Mouse (Mus musculus) kidney, embryonic 15.5 days (tissue): ENCODE data around the gene Nxnl1. TPM values are rescaled to one million over a fixed set of nuclear protein-coding genes. Genes with fewer than 3 reads are reported as not detected.

ENCODE experiments used
- ATAC-seq: fragments of 200-750 bp; cut with Nextera tagmentation; replicated peaks from 2 replicates; pipeline ENCODE4 v1.8.0; 2017; ENCODE audit warnings: moderate TSS enrichment; ENCODE audit not compliant: low FRiP score
- H3K27ac ChIP-seq: fragments of 300-500 bp; sonication (generic); 2 replicates; pipeline ENCODE4 v1.5.1; 2015; ENCODE audit warnings: mild to moderate bottlenecking, inconsistent platforms
- H3K27me3 ChIP-seq: fragments of 300-500 bp; sonication (generic); 2 replicates; pipeline ENCODE4 v1.6.1; 2015; ENCODE audit warnings: inconsistent platforms
- H3K36me3 ChIP-seq: fragments of 300-500 bp; sonication (generic); 2 replicates; pipeline ENCODE4 v1.6.1; 2015; ENCODE audit warnings: inconsistent platforms
- H3K4me1 ChIP-seq: fragments of 300-500 bp; sonication (generic); 2 replicates; pipeline ENCODE4 v1.6.1; 2015; ENCODE audit warnings: inconsistent platforms
- H3K4me2 ChIP-seq: fragments of 300-500 bp; sonication (generic); 2 replicates; pipeline ENCODE4 v1.6.1; 2015; ENCODE audit warnings: moderate library complexity, mild to moderate bottlenecking, inconsistent platforms
- H3K4me3 ChIP-seq: fragments of 300-500 bp; sonication (generic); replicated peaks from 2 replicates; pipeline ENCODE4 v1.5.1; 2015; ENCODE audit warnings: mild to moderate bottlenecking, inconsistent platforms
- H3K9ac ChIP-seq: fragments of 300-500 bp; sonication (generic); 2 replicates; pipeline ENCODE4 v1.6.1; 2015; ENCODE audit warnings: mild to moderate bottlenecking, inconsistent platforms
- H3K9me3 ChIP-seq: fragments of 300-500 bp; sonication (generic); replicated peaks from 2 replicates; pipeline ENCODE4 v1.6.1; 2016; ENCODE audit warnings: inconsistent platforms
- WGBS: fragments of 180-500 bp; shearing (Covaris S2); methylation state at CpG from one replicate; pipeline ENCODE4 v1.1.7; 2015; ENCODE audit warnings: mixed read lengths; 5-methylcytosine and 5-hydroxymethylcytosine counted together
- polyA plus RNA-seq: library from polyadenylated mRNA; unstranded; fragments of >200 nt; fragmentation: Nextera tagmentation; extraction: Ambion mirVana; gene quantifications from 2 replicates; pipeline ENCODE4 v1.2.1, GENCODE M21; 2015

Gene Nxnl1
- polyA plus RNA-seq, 1 experiment from 2014 or later, result 0.18 TPM

GRCm38 (mm10) chr8:71579009-71579408 lies 12.6 kb upstream of the Nxnl1 start:
- no peak overlapping the region for H3K9ac ChIP-seq
- ATAC-seq, result no peak
- H3K27me3 ChIP-seq, result no peaks in the 10 kb centered on the region
- no peak overlapping the region for H3K4me3 ChIP-seq
- WGBS, result 67% methylated on average over 1 of the region's 1 CpGs
- H3K36me3 ChIP-seq, result peaks cover 21% of the 10 kb centered on the region
- no peaks in the 10 kb centered on the region for H3K9me3 ChIP-seq
- H3K4me2 ChIP-seq, result no peak overlapping the region
- H3K27ac ChIP-seq, result no peak overlapping the region
- H3K4me1 ChIP-seq, result no peaks in the 10 kb centered on the region

GRCm38 (mm10) chr8:71577856-71578387 lies 11.5 kb upstream of the Nxnl1 start:
- Histone ChIP-seq H3K36me3 (peaks cover 18% of the 10 kb centered on the region), H3K27me3 (no peaks in the 10 kb centered on the region), H3K9ac (no peak overlapping the region), H3K4me2 (no peak overlapping the region), H3K4me1 (peaks cover 4% of the 10 kb centered on the region; the same call in 1 of the 2 replicates), H3K9me3 (no peaks in the 10 kb centered on the region), H3K27ac (no peak overlapping the region), H3K4me3 (no peak overlapping the region)
- WGBS, result 68% methylated on average over 4 of the region's 4 CpGs
- no peak for ATAC-seq

GRCm38 (mm10) chr8:71575020-71575419 lies 8.6 kb upstream of the Nxnl1 start:
- no peak for ATAC-seq
- peaks cover 15% of the 10 kb centered on the region for H3K4me1 ChIP-seq
- no peaks in the 10 kb centered on the region for H3K36me3 ChIP-seq
- H3K27ac ChIP-seq, result no peak overlapping the region
- H3K27me3 ChIP-seq, result no peaks in the 10 kb centered on the region
- 70% methylated on average over 1 of the region's 1 CpGs for WGBS
- no peaks in the 10 kb centered on the region for H3K9me3 ChIP-seq
- H3K4me3 ChIP-seq, result no peak overlapping the region
- no peak overlapping the region for H3K9ac ChIP-seq
- H3K4me2 ChIP-seq, result no peak overlapping the region

- Histone ChIP-seq H3K4me1 (peaks cover 15% of the 10 kb centered on the region), H3K27me3 (no peaks in the 10 kb centered on the region), H3K4me2 (no peak overlapping the region), H3K36me3 (no peaks in the 10 kb centered on the region), H3K4me3 (no peak overlapping the region), H3K9me3 (no peaks in the 10 kb centered on the region), H3K9ac (no peak overlapping the region), H3K27ac (no peak overlapping the region)
- WGBS, result 81% methylated on average over 7 of the region's 7 CpGs
- no peak for ATAC-seq
Measured at GRCm38 (mm10) chr8:71574426-71574825, 8.0 kb upstream of the Nxnl1 start.

- no peak overlapping the region for H3K4me3 ChIP-seq
- H3K27ac ChIP-seq, result peak overlapping the region; percentile 48; the same call in 1 of the 2 replicates
- WGBS, result 78% methylated on average over 9 of the region's 9 CpGs
- H3K9me3 ChIP-seq, result no peaks in the 10 kb centered on the region
- H3K36me3 ChIP-seq, result no peaks in the 10 kb centered on the region
- no peak for ATAC-seq
- no peaks in the 10 kb centered on the region for H3K27me3 ChIP-seq
- peaks cover 29% of the 10 kb centered on the region for H3K4me1 ChIP-seq
- no peak overlapping the region for H3K9ac ChIP-seq
- no peak overlapping the region for H3K4me2 ChIP-seq
Measured at GRCm38 (mm10) chr8:71572847-71573633, 6.6 kb upstream of the Nxnl1 start.

GRCm38 (mm10) chr8:71572077-71572476 lies 5.7 kb upstream of the Nxnl1 start:
- Histone ChIP-seq H3K4me2 (no peak overlapping the region), H3K36me3 (no peaks in the 10 kb centered on the region), H3K9me3 (no peaks in the 10 kb centered on the region), H3K4me3 (no peak overlapping the region), H3K27me3 (no peaks in the 10 kb centered on the region), H3K27ac (0 out of 2 replicates have a peak overlapping the region, but pooled peaks have one; percentile 48), H3K9ac (no peak overlapping the region), H3K4me1 (peaks cover 34% of the 10 kb centered on the region)
- no peak for ATAC-seq
- 86% methylated on average over 2 of the region's 2 CpGs for WGBS

- Histone ChIP-seq H3K36me3 (no peaks in the 10 kb centered on the region), H3K9me3 (no peaks in the 10 kb centered on the region), H3K4me3 (peak overlapping the region; percentile 62), H3K4me2 (peak overlapping the region; percentile 92), H3K27ac (peak overlapping the region; percentile 97), H3K9ac (peak overlapping the region; percentile 57), H3K27me3 (no peaks in the 10 kb centered on the region), H3K4me1 (peaks cover 34% of the 10 kb centered on the region)
- ATAC-seq, result peak; percentile 87
- WGBS, result under 1% methylated on average over 41 of the region's 41 CpGs
Measured at GRCm38 (mm10) chr8:71570291-71570954, 4.0 kb upstream of the Nxnl1 start.

GRCm38 (mm10) chr8:71569366-71570290 lies 3.2 kb upstream of the Nxnl1 start:
- peaks cover 34% of the 10 kb centered on the region for H3K4me1 ChIP-seq
- no peaks in the 10 kb centered on the region for H3K36me3 ChIP-seq
- WGBS, result under 1% methylated on average over 51 of the region's 51 CpGs
- H3K4me2 ChIP-seq, result peak overlapping the region; percentile 92
- H3K4me3 ChIP-seq, result peak overlapping the region; percentile 62
- ATAC-seq, result peak; percentile 79
- no peaks in the 10 kb centered on the region for H3K9me3 ChIP-seq
- H3K27me3 ChIP-seq, result no peaks in the 10 kb centered on the region
- H3K27ac ChIP-seq, result peak overlapping the region; percentile 97
- H3K9ac ChIP-seq, result peak overlapping the region; percentile 53

- Histone ChIP-seq H3K9ac (peak overlapping the region; percentile 53; the same call in 1 of the 2 replicates), H3K27me3 (no peaks in the 10 kb centered on the region), H3K4me3 (peak overlapping the region; percentile 62), H3K4me1 (peaks cover 34% of the 10 kb centered on the region), H3K27ac (peak overlapping the region; percentile 97), H3K4me2 (peak overlapping the region; percentile 92), H3K36me3 (no peaks in the 10 kb centered on the region), H3K9me3 (peaks cover 5% of the 10 kb centered on the region)
- 26% methylated on average over 6 of the region's 6 CpGs for WGBS
- no peak for ATAC-seq
Measured at GRCm38 (mm10) chr8:71568941-71569340, 2.5 kb upstream of the Nxnl1 start.

GRCm38 (mm10) chr8:71568387-71568937 lies 2.1 kb upstream of the Nxnl1 start, which contains the start of gene Slc27a1:
Slc27a1 (plus strand) TSS chr8:71568882.
- H3K36me3 ChIP-seq, result no peaks in the 10 kb centered on the region
- peak; percentile 13; the same call in 1 of the 2 replicates for ATAC-seq

GRCm38 (mm10) chr8:71567587-71567986 lies 1.2 kb upstream of the Nxnl1 start:
- H3K9me3 ChIP-seq, result peaks cover 5% of the 10 kb centered on the region
- H3K4me2 ChIP-seq, result no peak overlapping the region
- no peak overlapping the region for H3K9ac ChIP-seq
- 69% methylated on average over 7 of the region's 7 CpGs for WGBS
- peak overlapping the region; percentile 97 for H3K27ac ChIP-seq
- peaks cover 34% of the 10 kb centered on the region for H3K4me1 ChIP-seq
- no peaks in the 10 kb centered on the region for H3K36me3 ChIP-seq
- no peak overlapping the region for H3K4me3 ChIP-seq
- no peak for ATAC-seq
- peaks cover 8% of the 10 kb centered on the region for H3K27me3 ChIP-seq

More at GRCm38 (mm10) chr8:71568387-71568937, 2.1 kb upstream of the Nxnl1 start, which contains the start of gene Slc27a1:
- 9% methylated on average over 13 of the region's 13 CpGs for WGBS
- H3K4me3 ChIP-seq, result peak within 1 kb of the TSS; percentile 62
- H3K9ac ChIP-seq, result peak within 1 kb of the TSS; percentile 53
- peak within 1 kb of the TSS; percentile 92 for H3K4me2 ChIP-seq
- peaks cover 5% of the 10 kb centered on the region for H3K9me3 ChIP-seq
- no peaks in the 10 kb centered on the region for H3K27me3 ChIP-seq
- H3K4me1 ChIP-seq, result peaks cover 34% of the 10 kb centered on the region
- H3K27ac ChIP-seq, result peak within 1 kb of the TSS; percentile 97
